Mouse (Mus musculus) liver, postnatal 0 days (tissue): ENCODE data around the gene Abhd6. TPM values are rescaled to one million over a fixed set of nuclear protein-coding genes. Genes with fewer than 3 reads are reported as not detected.
A peak's percentile ranks its signal among the peaks of the same experiment; 100 is the strongest.

Experiments used
- ATAC-seq: fragments of 200-750 bp; cut with Nextera tagmentation; 2 replicates; pipeline ENCODE4 v1.8.0; 2017; ENCODE audit warnings: mild to moderate bottlenecking, moderate library complexity
- DNase-seq: peaks from one replicate; pipeline ENCODE4 v3.0.0-alpha.2; 2016
- H3K27ac ChIP-seq: fragments of 300-500 bp; sonication (generic); 2 replicates; pipeline ENCODE4 v1.5.1; 2014; ENCODE audit warnings: antibody characterized with exemption, moderate library complexity, mild to moderate bottlenecking, low read depth
- H3K27me3 ChIP-seq: fragments of 300-500 bp; sonication (generic); 2 replicates; pipeline ENCODE4 v1.6.1; 2014; ENCODE audit warnings: low read length, control low read depth, mixed read lengths; ENCODE audit not compliant: insufficient read depth
- H3K36me3 ChIP-seq: fragments of 300-500 bp; sonication (generic); replicated peaks from 2 replicates; pipeline ENCODE4 v1.6.1; 2014; ENCODE audit warnings: mild to moderate bottlenecking, control low read depth, low read length, moderate library complexity, mixed read lengths; ENCODE audit not compliant: insufficient read depth
- H3K4me1 ChIP-seq: fragments of 300-500 bp; sonication (generic); 2 replicates; pipeline ENCODE4 v1.6.1; 2014; ENCODE audit warnings: antibody characterized with exemption, mild to moderate bottlenecking, control low read depth; ENCODE audit not compliant: insufficient read depth
- H3K4me2 ChIP-seq: fragments of 300-500 bp; sonication (generic); 2 replicates; pipeline ENCODE4 v1.6.1; 2014; ENCODE audit warnings: low read depth, mild to moderate bottlenecking, low read length, moderate library complexity, mixed read lengths
- H3K4me3 ChIP-seq: fragments of 300-500 bp; sonication (generic); 2 replicates; pipeline ENCODE4 v1.5.1; 2014; ENCODE audit warnings: low read depth, low read length
- H3K9ac ChIP-seq: fragments of 300-500 bp; sonication (generic); replicated peaks from 2 replicates; pipeline ENCODE4 v1.6.1; 2014; ENCODE audit warnings: mild to moderate bottlenecking, moderate library complexity
- H3K9me3 ChIP-seq: fragments of 300-500 bp; sonication (generic); 2 replicates; pipeline ENCODE4 v1.6.1; 2016; ENCODE audit warnings: mild to moderate bottlenecking, control low read depth, low read length, mixed read lengths
- CTCF ChIP-seq: sonication (generic); IDR thresholded peaks from 2 replicates; pipeline ENCODE4 v1.5.1; 2016; ENCODE audit warnings: antibody characterized with exemption, low read depth
- EP300 ChIP-seq: IDR thresholded peaks from 2 replicates; pipeline ENCODE4 v1.6.1; 2016; ENCODE audit warnings: antibody characterized with exemption, low read depth, mild to moderate bottlenecking
- WGBS: fragments of 180-500 bp; shearing (Covaris S2); extraction: QIAGEN DNeasy Blood & Tissue Kit; methylation state at CpG from one replicate; pipeline ENCODE4 v1.1.7; 2014; ENCODE audit not compliant: insufficient replicate concordance; 5-methylcytosine and 5-hydroxymethylcytosine counted together
- polyA plus RNA-seq: library from polyadenylated mRNA; unstranded; fragments of >200 nt; fragmentation: Nextera tagmentation; extraction: Ambion mirVana; gene quantifications from 2 replicates; pipeline ENCODE4 v1.2.1, GENCODE M21; 2015

Abhd6 gene
- polyA plus RNA-seq, 1 experiment from 2014 or later, result 34.0 TPM

DNA sequence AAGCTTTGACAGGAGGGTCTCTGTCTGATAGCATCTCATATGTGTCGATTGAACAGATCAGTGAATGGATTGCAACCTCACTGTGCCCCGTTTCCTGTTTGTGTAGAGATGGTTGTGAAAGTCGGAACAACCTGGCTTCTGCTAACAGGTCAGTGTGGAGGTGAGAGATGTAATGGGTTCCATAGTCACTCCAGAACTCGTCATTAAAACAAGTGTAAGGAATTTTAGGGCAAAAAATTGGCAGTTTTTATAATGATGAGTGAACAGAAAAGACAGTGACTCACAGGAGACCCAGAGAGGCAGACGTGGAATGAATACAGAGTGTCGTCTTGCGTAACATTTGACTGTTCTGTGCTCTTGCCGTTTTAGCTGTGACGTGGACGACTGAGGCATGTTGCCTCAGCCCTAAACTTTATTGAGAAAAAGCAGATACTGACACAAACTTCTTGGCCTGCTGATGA, 96.9 kb downstream of the Abhd6 start:
- DNase-seq, result peak; percentile 47
- Histone ChIP-seq H3K9ac (0 out of 2 replicates have a peak overlapping the region, but pooled peaks have one; percentile 6), H3K9me3 (no peaks in the 10 kb centered on the region), H3K4me3 (peak overlapping the region; percentile 76), H3K4me2 (peak overlapping the region; percentile 67), H3K27me3 (no peaks in the 10 kb centered on the region), H3K27ac (peak overlapping the region; percentile 86), H3K4me1 (peaks cover 35% of the 10 kb centered on the region), H3K36me3 (no peaks in the 10 kb centered on the region)
- TF ChIP-seq CTCF (no peak), EP300 (peak; percentile 28; the same call in 1 of the 2 replicates)
- ATAC-seq, result peak; percentile 53
- 20% methylated on average over 10 of the region's 10 CpGs for WGBS

DNA sequence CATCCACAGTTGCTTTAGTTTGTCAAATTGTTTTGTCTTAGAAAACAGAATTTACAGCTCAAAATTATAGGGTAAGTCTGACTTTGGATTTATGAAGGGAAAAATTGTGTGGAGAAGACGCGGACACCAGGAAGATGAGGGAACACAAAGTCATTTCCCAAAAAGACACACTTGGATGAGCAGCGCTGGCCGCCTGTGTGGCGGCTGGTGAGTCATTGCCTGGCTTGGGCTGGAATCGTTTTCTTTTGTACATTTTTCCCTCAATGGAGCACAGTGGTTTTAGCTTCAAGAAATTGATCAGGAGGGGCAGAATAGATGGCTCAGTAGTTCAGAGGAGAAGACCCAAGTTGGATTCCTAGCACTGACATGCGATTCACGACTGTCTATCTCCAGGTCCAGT, 99.2 kb downstream of the Abhd6 start:
- Histone ChIP-seq H3K4me3 (no peak overlapping the region), H3K27me3 (no peaks in the 10 kb centered on the region), H3K4me1 (peaks cover 22% of the 10 kb centered on the region), H3K9me3 (no peaks in the 10 kb centered on the region), H3K27ac (no peak overlapping the region), H3K36me3 (no peaks in the 10 kb centered on the region; the same call in 1 of the 2 replicates), H3K4me2 (no peak overlapping the region), H3K9ac (no peak overlapping the region)
- 80% methylated on average over 8 of the region's 8 CpGs for WGBS
- no peak for ATAC-seq
- DNase-seq, result no peak
- TF ChIP-seq CTCF, result no peak
- no peak for TF ChIP-seq EP300

GRCm38 (mm10) chr14:8102676-8103075, 100.0 kb downstream of the Abhd6 start:
- H3K4me2 ChIP-seq, result peak overlapping the region; percentile 48
- no peaks in the 10 kb centered on the region; the same call in 1 of the 2 replicates for H3K36me3 ChIP-seq
- no peaks in the 10 kb centered on the region for H3K27me3 ChIP-seq
- 59% methylated on average over 12 of the region's 12 CpGs for WGBS
- DNase-seq, result peak; percentile 66
- no peaks in the 10 kb centered on the region for H3K9me3 ChIP-seq
- H3K4me1 ChIP-seq, result peaks cover 22% of the 10 kb centered on the region
- H3K27ac ChIP-seq, result peak overlapping the region; percentile 2
- H3K9ac ChIP-seq, result no peak overlapping the region
- no peak for TF ChIP-seq EP300
- no peak for TF ChIP-seq CTCF
- ATAC-seq, result 0 out of 2 replicates have a peak, but pooled peaks have one; percentile 14
- no peak overlapping the region for H3K4me3 ChIP-seq

Other genes starting within 250 kb of the Abhd6 start
- gene Gm26661, start 211.3 kb upstream of the Abhd6 start, polyA plus RNA-seq, result not detected in 2 replicates
- 2.5 and 2.9 TPM in 2 replicates for gene Flnb, start 184.9 kb upstream of the Abhd6 start, polyA plus RNA-seq
- not detected in 2 replicates for gene Gm45521, start 45.6 kb upstream of the Abhd6 start, polyA plus RNA-seq
- 12.1 and 13.2 TPM in 2 replicates for gene Dnase1l3, start 8.3 kb upstream of the Abhd6 start, polyA plus RNA-seq
- 19.2 and 19.3 TPM in 2 replicates for gene Rpp14, start 77.5 kb downstream of the Abhd6 start, polyA plus RNA-seq
- gene Pxk, start 95.3 kb downstream of the Abhd6 start, polyA plus RNA-seq, result 15.7 and 17.8 TPM in 2 replicates
- 119 and 125 TPM in 2 replicates for gene Pdhb, start 170.1 kb downstream of the Abhd6 start, polyA plus RNA-seq
- gene Kctd6, start 211.2 kb downstream of the Abhd6 start, polyA plus RNA-seq, result 9.7 and 10.0 TPM in 2 replicates